Mouse (Mus musculus): ENCODE measurements at regions not wholly inside any gene's neighbourhood (a gene's known extent, or its start where the extent isn't known, plus 50 kb on each side); places are given as distances from the start of the nearest gene placed in this dataset.

DNA sequence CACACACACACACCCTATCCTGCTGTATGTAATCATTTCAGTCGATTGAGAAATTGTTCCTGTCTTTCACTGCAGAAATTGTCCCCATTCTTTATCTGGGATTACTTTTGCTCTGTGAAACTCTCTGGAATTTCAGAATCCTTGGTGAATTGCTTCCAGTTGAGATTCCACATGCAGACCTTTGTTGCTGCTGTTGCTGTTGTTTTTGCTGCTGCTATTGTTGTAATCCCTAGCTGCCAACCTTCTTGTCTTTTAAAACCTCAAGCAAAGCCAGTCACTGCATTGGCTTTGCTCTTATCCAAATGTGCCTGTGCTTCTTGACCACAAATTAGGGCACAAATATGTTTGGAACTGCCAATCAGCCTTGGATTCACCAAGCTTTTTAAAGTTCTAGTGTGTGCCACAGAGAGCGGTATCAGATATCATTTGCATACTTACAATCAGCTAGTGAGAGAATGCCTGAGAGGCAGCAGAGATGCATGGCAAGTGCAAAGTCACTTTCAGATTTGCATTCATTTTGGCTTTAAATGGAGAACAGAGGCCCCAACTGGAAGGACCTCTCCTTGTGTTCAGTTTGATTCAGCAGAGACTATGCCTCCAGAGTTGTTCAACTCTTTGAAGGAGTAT lies 1187.0 kb upstream of the Map3k7 start:
- no peak for DNase-seq (ENCODE audit: low read depth, low spot score)

DNA sequence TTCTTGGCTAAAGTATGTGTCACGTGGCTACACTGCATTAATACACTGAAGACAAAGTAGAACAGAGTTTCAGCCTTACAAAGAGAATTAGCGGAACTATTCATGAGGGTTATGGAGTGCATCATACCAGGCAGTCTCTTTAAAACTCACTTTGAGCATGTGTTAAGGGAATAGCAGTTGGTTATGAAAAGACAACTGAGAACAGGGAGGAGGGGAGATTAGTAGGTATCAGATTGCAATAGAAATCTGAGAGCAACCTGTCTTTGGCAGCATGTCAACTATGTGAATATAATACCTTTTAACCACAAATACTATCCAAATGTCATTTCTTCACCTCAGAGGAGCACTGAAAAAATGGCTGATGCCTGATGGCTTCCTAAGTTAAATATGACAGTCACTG lies 1182.2 kb upstream of the Map3k7 start:
- DNase-seq (ENCODE audit: low read depth, low spot score), result no peak

DNA sequence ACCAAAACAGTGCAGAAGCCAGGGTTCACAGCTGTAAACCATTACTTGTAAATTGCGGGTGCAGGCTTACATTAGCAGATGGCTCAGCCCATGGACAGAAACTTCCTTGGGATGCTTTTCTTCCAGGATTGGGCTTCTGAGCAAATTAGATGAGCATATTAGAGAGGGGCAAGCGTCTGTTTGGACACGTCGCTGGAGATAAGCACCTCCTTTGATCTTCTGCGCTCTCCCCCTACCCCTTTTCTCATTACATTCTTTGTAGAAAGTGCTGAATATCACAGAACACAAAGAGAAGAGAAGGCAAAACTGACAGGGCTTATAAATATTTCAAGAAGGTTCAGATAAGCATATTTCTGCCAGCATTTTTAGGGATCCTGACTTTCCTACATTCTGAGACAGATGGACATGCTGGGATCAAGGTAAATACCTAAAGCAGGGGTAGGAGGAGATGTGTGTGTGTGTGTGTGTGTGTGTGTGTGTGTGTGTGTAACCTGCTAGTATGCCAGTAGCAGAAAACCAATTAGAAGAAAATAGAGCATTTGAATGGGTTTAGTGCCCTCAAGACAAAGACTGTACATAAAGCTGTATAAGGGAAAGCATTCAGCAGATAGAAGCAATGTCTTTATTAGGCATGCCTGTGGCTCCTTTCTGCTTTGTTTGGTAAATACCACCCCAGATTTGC lies 1173.8 kb upstream of the Map3k7 start:
- no peak for DNase-seq (ENCODE audit: low read depth, low spot score)

DNA sequence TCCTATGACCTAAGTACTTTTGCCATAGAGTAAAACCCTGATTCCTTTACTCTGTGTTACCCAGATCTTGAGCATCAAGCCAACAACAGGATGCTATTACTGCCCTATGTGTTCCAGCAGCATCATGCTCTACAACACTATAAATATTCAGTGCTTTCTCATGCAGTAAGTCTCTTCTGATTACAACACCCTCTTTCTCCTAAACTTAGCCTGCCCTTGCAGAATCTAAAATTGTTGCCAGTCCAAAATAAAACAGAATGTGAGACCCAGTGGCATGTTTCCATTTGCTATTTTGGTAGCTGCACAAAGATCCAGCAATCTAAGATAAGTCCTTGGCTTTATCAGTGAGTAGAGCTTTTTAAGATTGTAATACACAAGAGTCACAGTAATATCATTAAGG lies 1154.1 kb upstream of the Map3k7 start:
- DNase-seq (ENCODE audit: low read depth, low spot score), result no peak

DNA sequence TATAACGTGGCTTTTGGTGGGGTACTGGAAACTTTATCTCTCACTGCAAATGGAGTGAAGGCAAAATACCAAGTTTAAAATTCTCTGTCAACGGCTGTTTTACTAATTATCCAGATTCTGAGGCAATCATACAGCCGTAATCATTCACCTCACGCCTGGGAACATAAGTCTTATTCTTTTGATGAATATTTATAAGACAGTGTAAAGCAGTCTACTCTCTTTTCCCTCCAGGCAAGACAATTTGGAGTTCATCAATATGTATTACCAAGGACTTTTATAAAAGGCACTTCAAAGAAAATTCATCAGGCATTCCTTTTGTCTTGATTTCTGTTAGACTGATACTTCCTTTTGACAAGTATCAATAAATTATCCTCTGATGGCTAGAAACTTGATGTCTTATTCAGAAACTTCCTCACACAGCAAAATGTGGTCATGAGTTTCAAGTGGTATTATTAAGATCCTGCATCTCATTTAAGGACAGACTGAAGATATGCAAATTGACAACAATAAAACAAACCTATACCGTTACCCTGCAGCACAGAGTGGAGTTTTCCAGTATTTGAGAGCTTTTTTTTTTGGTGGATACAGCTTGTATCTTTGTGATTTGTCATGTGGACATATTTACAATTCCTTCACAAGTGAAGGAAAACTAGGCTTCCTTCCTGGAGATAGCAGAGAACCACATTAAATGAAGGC lies 1108.4 kb upstream of the Map3k7 start:
- DNase-seq (ENCODE audit: low read depth, low spot score), result no peak

DNA sequence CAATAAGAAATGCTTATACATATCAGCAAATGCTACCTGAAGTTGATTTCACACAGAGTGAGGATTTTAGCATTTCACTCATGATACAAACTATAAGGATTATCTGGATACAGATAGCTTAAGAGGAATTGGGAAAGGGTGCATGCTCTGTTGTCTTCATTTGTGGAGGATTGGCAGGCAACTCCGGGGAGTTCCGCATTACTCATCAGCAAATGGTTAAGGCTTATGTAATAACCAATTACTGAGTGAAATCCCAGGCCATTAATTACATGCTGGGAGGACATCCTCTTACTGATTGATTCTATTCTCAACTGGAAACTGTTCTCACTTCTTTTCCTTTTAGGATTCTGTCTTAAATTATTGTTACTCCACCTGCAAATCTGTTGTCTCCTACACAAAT lies 1058.9 kb upstream of the Map3k7 start:
- no peak for DNase-seq (ENCODE audit: low read depth, low spot score)

DNA sequence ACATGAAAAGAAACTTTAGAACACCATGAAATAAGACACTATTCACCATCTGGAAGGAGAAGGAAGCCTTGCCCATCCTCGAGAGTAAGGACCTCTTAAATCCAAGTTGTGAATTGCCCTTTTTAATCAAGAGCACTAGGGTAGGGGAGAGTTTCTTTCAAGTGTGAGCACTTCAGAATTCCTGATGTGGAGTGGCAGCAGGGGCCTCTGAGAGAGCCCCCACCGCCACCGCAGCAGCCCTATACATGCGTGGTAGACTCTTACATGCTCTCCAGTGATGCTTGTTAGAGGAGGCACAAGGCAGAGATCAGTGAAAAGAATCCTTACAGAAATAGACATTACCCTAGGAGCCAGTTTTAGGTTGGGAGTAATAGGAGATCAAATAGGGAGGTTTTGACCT lies 1041.0 kb upstream of the Map3k7 start:
- DNase-seq (ENCODE audit: low read depth, low spot score), result no peak

DNA sequence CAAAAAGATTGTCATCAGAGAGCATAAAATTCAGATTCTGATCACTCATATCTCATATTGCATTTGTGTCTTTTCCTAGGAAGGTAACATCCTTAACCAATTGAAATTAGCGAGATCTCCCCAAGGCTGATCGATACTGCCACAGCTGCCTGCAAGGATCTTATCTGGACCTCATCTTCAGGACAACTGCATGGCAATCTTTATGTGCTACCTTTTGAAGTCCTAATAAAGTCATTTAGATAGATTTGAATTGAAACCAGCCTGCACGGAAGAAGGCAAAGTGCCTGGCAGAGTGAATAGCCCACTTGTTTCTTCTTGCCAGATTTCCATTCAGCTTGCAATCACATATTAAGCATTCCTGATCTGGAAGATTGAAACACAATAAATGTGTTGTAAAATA lies 1031.5 kb upstream of the Map3k7 start:
- DNase-seq (ENCODE audit: low read depth, low spot score), result no peak

DNA sequence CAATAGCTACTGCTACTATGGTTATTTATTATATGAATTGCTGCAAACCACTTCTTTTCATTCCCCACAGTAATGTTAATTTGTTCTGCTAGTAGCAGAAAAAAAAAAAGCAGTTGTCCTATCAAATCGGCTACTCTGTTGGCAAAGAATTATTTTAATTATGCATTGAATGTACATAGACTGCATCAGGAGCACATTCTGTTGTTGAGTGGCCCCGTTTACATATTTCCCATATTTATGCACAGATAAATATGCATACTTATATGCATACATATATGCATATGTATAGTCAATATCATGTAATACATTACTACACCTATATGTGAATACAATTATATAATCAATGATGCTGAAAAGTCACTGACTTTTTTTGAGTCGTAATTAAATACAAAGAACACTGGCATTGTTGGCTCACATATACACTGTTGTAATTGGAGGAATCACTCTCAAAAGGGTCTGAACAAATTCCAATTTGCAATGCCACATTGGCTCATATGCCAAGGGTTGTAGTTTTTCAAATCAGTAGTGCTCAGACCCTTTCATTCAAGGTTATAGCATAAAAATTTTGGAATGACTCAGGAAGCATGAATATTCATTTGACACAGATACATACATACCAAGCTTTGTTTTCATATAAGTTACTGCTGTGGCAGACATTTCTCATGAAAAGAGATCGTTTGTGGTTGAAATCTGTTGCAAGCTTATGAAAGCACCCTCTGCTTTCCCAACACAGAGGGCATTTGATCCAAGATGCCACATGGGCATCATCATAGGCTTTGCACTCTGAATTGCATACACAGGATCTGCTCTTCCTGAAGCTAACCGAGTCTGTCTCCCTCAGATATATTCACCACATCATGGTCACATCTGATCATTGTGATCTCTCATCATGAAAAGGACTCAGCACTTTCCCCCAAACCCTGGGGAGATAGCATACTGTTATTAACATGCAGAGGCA lies 1030.6 kb upstream of the Map3k7 start:
- no peak for DNase-seq (ENCODE audit: low read depth, low spot score)

DNA sequence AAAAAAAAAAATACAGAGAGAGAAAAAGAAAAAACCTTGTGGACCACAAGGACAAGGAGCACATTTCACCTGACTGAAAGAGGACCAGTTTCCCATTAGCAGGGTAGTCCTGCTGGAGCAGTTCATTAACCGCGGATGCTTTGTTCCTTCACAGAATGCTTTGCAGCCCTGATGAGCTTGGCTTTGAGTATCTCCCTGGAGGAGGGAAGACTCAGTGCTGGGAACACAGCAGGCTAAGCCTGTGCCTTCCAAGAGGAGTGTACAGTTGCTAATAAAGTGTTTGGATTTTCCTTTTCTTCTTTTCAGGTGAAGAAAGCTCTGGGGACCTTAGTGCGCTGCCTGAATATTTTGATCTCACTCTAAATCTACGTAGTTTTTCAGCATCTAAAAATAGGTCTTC lies 980.3 kb upstream of the Map3k7 start:
- no peak for DNase-seq (ENCODE audit: low read depth, low spot score)

DNA sequence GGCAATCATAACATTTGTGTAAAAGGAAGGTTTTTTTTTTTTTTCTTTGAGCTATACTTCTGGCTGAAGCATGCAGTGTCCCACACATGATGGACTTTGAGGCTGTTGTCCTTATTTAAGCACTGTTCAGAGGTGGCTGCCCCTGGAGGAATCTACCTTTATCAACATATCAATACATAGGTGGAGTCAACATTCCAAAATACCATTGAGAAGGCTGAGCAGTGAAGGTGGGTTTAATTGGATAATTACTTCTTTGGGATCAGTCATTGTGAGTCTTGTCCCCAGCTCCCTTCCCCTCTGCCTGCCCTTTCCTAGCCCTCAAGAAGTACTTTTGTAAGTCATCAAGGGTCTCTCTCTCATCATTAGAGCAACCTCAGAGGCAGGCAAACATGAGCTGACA lies 951.9 kb upstream of the Map3k7 start:
- DNase-seq (ENCODE audit: low read depth, low spot score), result no peak

DNA sequence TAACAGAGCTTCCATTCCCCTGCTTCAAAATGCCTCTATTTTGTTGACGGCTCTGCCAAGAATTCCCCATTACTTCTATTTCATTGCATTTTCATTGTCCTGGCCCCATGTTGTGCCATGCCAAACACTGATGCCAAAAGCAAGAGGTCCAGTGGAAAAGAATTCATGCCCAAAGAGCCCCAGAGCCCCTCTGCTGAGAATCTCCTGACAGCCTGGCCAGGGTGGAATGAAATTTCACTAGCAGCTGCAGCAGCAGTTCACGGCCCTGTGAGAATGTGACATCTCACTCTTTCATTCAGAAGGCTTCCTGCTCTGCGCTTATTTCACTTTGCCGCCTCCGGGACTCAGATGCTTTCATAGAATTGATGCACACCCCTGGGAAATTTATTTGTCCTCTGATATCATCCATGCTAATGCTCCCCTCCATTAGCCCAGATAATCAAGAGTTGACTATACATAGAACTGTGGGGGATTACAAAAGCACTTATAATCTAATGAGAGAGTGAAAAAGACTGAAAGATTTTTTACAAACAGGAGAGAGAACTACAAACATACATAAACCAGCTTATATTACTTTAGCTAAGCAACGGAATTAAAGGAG lies 911.7 kb upstream of the Map3k7 start:
- no peak for DNase-seq (ENCODE audit: low read depth, low spot score)

DNA sequence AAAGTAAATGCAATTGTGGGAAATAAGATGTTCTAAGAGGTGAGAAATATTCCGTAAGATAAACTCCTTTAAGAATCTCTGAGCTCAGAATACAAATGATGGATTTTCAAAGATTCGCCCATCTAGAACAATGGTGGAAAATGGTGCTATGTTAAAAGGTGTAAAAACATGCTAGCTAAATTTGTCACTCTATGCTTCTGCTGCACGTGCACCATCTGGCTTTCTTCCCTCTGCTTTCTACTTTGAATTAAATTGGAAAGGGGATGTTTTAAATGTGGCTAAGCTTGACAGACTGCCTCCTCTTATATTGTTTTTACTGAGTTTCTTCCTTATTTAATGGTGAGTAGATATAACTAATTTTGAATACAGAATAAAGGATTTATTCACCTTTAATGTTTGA lies 887.7 kb upstream of the Map3k7 start:
- DNase-seq (ENCODE audit: low read depth, low spot score), result no peak

DNA sequence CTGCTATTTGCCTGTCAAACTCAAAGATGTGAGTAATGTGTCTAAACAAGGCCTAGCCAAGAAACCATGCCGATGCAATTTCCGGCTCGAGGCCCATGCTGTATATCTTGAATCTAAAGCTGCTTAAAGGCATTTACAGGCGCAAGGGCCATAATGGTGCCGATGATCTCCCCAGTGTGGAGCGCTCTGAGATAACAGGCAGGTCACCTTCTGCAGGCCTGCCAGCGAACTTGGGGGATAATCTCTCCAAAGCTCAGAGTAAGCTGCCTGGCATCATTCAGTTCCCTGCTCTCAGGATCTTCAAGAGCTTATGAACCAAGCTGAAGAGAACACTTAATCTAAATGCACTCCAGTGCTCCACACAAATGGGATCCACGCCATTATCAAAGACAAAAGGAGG lies 842.3 kb upstream of the Map3k7 start:
- no peak for DNase-seq (ENCODE audit: low read depth, low spot score)

DNA sequence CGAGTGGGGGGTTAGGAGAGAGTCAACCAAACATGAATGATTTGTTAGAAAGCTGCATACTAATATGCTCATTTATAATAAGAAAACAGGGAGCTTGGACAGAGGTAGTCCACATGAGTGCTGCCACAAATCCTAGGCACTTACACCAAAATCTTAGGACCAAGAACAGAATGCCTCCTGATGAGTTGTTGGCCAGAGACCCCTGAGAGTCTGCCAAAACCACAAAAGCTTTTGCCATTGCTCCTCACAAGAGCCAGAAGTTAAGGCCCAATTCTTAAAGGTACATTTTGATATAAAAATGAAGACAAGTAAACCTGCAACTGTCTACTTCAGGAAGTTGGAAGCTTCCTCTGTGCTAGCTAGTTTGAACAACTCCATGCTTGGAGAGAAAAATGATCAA lies 820.7 kb upstream of the Map3k7 start:
- DNase-seq (ENCODE audit: low read depth, low spot score), result no peak

DNA sequence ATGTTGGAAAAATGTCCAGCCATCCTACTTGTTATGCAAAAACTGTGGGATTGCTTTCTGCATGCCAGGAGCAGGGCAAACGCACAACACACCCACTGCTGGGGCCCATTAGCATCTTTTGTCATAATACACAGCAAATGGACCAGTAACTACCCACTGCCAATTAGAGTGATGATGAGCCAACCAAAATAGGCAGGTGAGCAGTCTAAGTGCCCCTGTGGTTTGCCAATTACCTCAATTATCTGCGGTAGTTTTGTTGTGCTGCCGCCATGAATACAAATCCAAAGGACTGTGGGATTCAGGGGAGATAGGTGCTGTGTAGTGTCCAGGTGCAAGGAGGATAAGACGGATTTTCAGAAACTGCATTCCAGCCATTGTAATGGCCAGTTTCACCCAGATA lies 796.5 kb upstream of the Map3k7 start:
- no peak for DNase-seq (ENCODE audit: low read depth, low spot score)

DNA sequence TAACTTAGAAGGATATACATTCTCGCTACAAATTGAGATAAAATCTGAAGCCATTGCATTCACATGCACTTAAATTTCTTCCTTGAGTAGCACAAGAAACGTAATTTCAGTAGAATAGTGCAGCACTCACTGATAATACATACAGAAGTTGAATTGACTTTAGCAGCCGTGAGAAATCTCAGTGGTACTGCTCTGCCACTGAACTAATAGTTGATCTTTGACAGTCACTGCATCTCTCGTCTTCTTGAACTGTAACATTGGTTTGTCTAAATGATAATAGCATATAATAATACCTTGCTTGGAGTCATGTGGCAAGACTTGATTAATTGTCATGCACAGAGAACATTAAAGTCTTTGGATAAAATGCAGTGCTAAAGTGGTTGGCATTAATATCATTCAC lies 795.5 kb upstream of the Map3k7 start:
- DNase-seq (ENCODE audit: low read depth, low spot score), result no peak

DNA sequence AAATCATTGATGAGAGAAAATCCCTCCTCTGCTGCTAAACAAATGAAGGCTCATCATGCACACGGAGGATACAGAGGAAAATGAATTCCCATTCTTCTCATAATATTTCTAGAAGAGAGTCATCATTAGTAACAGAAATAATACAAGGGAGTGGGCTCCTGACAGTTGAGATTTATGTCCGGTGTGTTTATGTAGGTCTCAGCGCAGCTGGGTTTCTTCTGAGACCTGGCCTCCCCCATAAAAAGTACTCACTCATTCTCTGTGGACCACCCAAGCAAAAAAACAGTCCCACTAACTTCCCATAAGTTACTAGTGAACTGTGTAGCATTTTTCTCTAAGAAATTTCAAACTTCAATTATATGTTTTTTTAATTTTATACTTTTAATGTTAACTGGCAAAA lies 792.7 kb upstream of the Map3k7 start:
- DNase-seq (ENCODE audit: low read depth, low spot score), result no peak

DNA sequence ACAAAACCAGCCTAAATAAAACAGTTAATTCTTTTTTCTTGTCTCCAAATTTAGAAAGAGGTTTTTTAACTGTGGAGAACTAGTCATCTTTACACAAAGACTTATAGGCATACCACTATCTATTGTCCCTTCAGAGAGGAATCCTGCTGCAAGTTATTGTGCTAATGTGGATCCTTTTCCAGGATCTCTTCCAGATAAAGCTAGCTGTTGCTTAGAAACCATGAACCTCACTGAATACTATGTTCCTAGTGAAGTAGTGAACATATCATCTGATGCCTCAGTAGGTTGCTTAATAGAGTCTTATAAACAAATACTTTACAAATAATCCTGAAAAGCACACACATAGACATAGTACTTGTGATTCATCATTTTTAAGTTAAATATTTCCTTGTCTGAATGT lies 766.0 kb upstream of the Map3k7 start:
- DNase-seq (ENCODE audit: low read depth, low spot score), result no peak

DNA sequence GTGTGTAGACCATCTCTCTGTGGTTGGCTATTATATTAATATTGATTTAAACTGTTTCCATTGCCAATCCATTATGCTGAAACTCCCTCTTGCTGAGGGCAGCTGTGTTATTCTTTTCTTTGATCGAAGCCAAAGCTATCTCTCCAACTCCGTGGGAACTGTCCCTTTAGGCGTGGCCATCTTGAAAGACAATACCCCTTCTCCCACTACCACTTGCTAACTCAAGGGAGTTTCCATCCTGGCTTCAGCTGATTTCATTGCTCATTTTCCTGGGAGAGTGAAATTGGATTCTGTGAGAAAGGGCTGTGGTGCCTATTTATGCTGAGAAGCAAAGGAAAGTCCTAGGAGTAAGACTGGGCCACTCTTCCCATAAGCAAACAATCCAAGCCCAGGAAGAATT lies 760.6 kb upstream of the Map3k7 start:
- DNase-seq (ENCODE audit: low read depth, low spot score), result no peak

DNA sequence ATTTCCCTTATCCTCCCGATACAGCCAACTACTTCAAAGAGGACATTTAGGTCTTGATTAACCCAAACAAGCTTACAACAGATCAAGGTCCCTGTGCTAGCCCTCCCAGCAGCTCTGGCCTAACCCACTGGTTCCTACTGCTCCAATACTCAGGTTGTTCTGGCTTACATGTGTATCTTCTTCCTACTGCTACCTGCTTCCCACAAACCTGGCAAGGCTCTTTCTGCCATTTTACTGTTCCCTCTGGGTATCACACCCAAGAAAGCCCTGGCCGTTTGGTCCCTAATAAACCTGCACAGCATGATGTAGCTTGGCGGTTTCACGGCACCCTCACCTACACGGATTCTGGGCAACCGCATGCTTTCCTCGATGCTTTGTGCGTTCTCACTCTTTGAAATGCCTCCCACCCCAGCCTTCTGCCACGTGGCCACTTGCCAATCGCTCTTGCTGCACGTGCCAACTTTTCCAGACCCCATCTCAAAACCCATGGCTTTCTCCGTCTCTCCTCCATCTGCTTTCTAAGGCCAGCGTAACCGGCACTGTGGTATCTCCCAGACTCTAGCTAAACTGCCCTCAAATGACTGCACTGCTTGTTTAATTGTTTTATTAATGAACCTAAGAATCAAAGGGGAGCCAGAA lies 758.4 kb upstream of the Map3k7 start:
- DNase-seq (ENCODE audit: low read depth, low spot score), result no peak
